Mouse (Mus musculus): Measurements from ENCODE around the gene Fbrsl1.

DNA sequence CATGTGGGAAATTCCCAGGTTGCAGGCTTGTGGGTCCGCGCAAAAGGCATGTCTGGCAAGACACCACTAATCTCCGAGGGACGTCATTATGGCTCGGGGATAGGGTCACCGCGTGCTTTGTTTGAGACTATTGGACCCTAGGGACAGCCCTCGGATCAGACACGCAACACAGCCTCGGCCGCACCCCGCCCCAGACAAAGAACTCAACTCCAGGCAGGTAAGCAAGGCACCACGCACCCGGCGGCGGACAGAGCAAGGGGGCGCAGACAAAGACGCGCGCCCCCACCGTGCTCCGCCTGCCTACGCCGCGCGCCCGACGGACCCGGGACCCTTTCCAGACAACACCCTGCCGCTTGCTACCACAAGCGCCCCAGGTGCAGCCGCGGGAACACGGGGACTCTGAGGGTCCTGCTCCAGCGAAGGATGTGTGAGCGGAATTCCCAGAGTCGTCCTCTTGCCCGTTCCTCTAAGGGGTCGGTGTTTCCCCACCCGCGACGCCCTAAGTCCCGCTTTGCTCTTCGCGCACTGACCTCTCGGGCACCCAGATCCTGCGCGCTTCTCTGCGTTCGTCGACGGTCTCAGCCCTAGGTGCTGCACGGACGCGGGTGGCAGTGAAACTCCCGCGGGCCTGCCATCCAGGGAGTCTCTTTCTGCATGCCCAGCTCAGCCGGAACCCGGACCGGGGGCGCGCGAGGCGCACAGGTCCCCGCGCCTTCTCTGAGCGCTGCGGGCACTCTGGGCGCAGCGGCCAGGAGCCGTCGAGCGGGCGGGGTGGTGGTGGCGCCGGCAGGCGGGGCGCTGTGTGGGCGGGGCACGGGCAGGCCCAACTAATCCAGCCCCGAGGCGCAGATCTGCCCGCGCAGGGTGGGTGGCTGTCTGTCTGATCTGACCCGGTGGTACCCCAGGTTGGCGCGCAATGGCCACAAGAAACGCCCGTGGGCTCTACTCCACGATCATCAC lies 61.7 kb downstream of the Fbrsl1 start:
- TF ChIP-seq POLR2A (IDR thresholded peaks at IDR 0.05; ENCODE audit: low read depth, low read length) (peak; percentile 44), CTCF (IDR thresholded peaks at IDR 0.05; ENCODE audit: borderline replicate concordance, insufficient read depth, low read length) (no peak)

Data from embryonic fibroblast, embryonic 13.5 days (primary cell).